Mouse (Mus musculus) bone marrow, adult 2 months (tissue): Measurements from ENCODE around the gene Ushbp1.

ENCODE experiments used
- CTCF ChIP-seq: fragments of 200-500 bp; IDR thresholded peaks from 2 replicates; pipeline ENCODE4 v1.5.1; 2011; ENCODE audit warnings: low read length, control low read depth; ENCODE audit not compliant: control insufficient read depth, insufficient read depth
- POLR2A ChIP-seq: fragments of 200-500 bp; IDR thresholded peaks from 2 replicates; pipeline ENCODE4 v1.6.1; 2011; ENCODE audit warnings: low read depth, mild to moderate bottlenecking, control low read depth, low read length, borderline replicate concordance; ENCODE audit not compliant: control insufficient read depth

DNA sequence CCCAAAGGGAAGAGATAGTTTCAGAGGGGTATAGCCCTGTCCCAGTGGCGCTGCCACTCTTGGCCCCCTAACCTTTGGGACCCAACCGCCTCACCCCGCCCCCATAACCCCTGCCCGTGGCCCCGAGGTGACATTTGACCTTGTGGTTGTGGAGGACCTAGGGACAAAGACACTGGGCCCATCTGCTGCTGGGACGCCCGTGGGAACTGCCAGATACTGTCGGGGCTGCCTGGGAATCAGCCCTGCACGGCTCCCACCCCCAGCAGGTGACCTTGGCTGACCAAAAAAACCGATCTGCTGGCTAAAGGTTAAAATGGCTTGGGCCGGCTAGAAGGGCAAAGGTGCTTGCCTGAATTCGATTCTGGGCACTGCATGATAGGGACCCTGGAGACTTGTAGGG, 12.2 kb downstream of the Ushbp1 start:
- TF ChIP-seq POLR2A (no peak), CTCF (no peak)
